Mouse (Mus musculus): ENCODE measurements at regions not wholly inside any gene's neighbourhood (a gene's known extent, or its start where the extent isn't known, plus 50 kb on each side); places are given as distances from the start of the nearest gene placed in this dataset.

DNA sequence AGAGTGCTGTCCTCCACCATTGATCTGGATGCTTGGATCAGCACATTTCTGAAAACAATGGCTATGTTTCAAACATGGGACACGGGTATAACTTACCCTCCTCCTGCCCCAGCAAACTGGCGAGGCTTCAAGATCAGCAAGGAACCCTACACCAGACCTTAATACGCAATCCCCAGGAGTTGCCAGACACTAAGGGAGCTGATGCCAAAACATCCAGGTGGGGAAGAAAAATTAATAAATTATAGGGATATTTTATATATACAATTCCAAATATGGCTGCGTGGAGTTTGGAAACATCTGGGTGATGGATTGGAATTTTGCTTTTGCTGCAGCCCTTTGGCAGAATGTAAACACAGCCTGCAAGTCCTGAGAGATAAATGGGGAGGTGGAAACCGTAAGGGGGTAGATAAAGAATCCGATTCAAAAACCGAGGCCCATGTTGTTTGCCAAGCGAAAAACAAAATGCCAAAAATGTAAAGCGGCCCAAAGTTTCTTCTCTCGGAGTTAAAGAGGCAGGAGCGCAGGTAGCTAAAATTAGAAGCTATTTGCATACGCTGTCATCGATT is 460.9 kb upstream of the Gm765 start:
- H3K9me3 ChIP-seq, result no peaks in the 10 kb centered on the region
- 31% methylated on average over 13 of the region's 13 CpGs for WGBS
- H3K4me3 ChIP-seq, result no peak overlapping the region
- no peaks in the 10 kb centered on the region for H3K36me3 ChIP-seq
- no peak overlapping the region for H3K4me2 ChIP-seq
- no peak overlapping the region for H3K9ac ChIP-seq
- no peaks in the 10 kb centered on the region for H3K27me3 ChIP-seq
- no peak overlapping the region for H3K27ac ChIP-seq
- peaks cover 13% of the 10 kb centered on the region; the same call in 1 of the 2 replicates for H3K4me1 ChIP-seq
- peak; percentile 49; the same call in 1 of the 2 replicates for ATAC-seq (ENCODE audit: borderline replicate concordance, extremely low read depth, low FRiP score, low TSS enrichment)

- Histone ChIP-seq H3K9ac (no peak overlapping the region), H3K4me2 (no peak overlapping the region), H3K27me3 (no peaks in the 10 kb centered on the region), H3K4me3 (no peak overlapping the region), H3K36me3 (no peaks in the 10 kb centered on the region), H3K4me1 (peaks cover 26% of the 10 kb centered on the region; the same call in 1 of the 2 replicates), H3K27ac (no peak overlapping the region), H3K9me3 (no peaks in the 10 kb centered on the region)
- ATAC-seq (ENCODE audit: borderline replicate concordance, extremely low read depth, low FRiP score, low TSS enrichment), result no peak
- WGBS, result 86% methylated on average over 4 of the region's 4 CpGs
Measured at GRCm38 (mm10) chr6:98801061-98801460, 458.5 kb upstream of the Gm765 start.

DNA sequence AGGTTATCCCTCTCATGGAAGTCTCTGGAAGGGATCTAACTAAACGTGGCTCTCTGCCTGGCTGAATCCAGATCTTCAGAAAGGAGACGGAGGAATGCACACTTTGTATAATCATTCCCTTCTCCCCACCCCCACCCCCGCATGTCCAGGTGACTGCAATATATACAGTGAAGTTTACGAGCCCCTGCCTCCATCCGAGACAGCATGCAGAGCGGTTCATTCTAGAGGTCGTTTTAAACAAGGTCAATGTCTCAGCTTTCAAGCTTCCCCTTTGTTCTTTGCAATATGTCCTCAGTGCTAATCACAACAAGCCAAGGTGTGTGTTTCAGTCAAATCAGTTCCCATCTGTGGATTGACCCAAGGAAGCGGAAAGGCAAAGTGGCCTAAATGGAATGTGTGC is 457.5 kb upstream of the Gm765 start:
- Histone ChIP-seq H3K9me3 (no peaks in the 10 kb centered on the region), H3K4me1 (peaks cover 26% of the 10 kb centered on the region; the same call in 1 of the 2 replicates), H3K9ac (no peak overlapping the region), H3K27ac (no peak overlapping the region), H3K27me3 (no peaks in the 10 kb centered on the region), H3K4me2 (no peak overlapping the region), H3K4me3 (no peak overlapping the region), H3K36me3 (no peaks in the 10 kb centered on the region)
- WGBS, result 69% methylated on average over 8 of the region's 8 CpGs
- no peak for ATAC-seq (ENCODE audit: borderline replicate concordance, extremely low read depth, low FRiP score, low TSS enrichment)

DNA sequence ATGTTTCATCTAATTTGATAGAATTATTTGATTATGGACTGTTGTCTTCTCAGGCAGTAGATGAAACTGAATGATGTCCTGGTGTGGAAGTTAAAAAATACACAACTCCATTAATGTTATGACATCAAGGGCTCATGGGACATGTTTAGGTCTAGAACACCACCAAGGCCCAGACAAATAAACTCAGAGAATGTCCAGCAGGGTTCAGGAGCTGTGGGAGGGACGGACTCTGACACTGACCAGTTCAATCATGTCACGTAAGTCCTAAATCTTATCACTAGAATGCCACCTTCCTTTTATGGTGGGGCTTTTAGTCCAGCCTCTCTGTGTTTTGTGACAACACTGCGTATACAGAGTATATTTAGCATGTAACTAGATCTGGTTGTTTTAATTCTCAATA is 455.2 kb upstream of the Gm765 start:
- Histone ChIP-seq H3K9me3 (no peaks in the 10 kb centered on the region), H3K9ac (no peak overlapping the region), H3K27ac (peak overlapping the region; percentile 44; the same call in 1 of the 2 replicates), H3K36me3 (no peaks in the 10 kb centered on the region), H3K4me3 (no peak overlapping the region), H3K4me2 (peak overlapping the region; percentile 7; the same call in 1 of the 2 replicates), H3K27me3 (no peaks in the 10 kb centered on the region), H3K4me1 (peaks cover 16% of the 10 kb centered on the region; the same call in 1 of the 2 replicates)
- peak; percentile 72 for ATAC-seq (ENCODE audit: borderline replicate concordance, extremely low read depth, low FRiP score, low TSS enrichment)
- WGBS, result 36% methylated on average over 3 of the region's 3 CpGs

DNA sequence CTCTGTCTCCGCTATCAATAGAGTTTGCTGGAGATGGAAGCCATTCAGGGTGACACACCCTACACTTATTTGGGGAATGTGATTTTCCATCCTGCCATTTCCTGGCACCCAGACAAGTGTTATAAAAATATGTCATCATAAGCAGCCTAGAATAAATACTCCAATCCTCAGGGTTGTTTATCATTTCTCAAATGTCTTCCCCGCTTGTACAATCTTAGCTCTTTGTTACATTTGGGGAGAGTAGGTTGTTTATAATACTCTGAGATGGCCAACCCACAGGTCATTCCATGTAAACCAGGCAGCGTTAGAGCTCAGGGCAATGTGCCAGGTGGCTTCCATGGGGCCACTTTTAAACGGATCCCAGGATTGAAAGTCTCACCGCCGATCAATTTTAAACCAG is 454.8 kb upstream of the Gm765 start:
- 28% methylated on average over 6 of the region's 6 CpGs for WGBS
- peak overlapping the region; percentile 44; the same call in 1 of the 2 replicates for H3K27ac ChIP-seq
- no peaks in the 10 kb centered on the region for H3K27me3 ChIP-seq
- H3K4me3 ChIP-seq, result no peak overlapping the region
- no peaks in the 10 kb centered on the region for H3K36me3 ChIP-seq
- no peak overlapping the region for H3K9ac ChIP-seq
- no peaks in the 10 kb centered on the region for H3K9me3 ChIP-seq
- peaks cover 16% of the 10 kb centered on the region; the same call in 1 of the 2 replicates for H3K4me1 ChIP-seq
- H3K4me2 ChIP-seq, result peak overlapping the region; percentile 7; the same call in 1 of the 2 replicates
- ATAC-seq (ENCODE audit: borderline replicate concordance, extremely low read depth, low FRiP score, low TSS enrichment), result peak; percentile 81

DNA sequence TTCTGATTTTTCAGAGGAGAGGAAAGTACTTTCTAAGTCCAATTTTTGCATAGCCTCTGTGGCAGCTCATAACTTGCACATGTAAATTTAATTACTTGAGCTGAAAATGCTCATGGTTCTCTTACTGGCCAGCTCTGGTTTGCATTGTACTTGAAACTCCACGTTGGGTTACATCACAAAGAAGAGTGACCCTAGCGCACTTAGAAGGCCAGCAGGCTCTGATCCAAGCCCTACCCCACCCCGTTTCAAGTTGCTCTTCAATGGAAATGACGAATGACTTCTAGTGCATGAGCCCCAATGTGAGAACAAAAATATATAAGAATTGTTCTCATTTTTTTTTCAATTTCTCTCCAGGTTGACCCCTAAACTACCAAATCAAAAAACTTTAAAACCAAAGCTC is 454.1 kb upstream of the Gm765 start:
- H3K4me1 ChIP-seq, result peaks cover 16% of the 10 kb centered on the region; the same call in 1 of the 2 replicates
- H3K27me3 ChIP-seq, result no peaks in the 10 kb centered on the region
- H3K36me3 ChIP-seq, result no peaks in the 10 kb centered on the region
- no peak overlapping the region for H3K9ac ChIP-seq
- no peak for ATAC-seq (ENCODE audit: borderline replicate concordance, extremely low read depth, low FRiP score, low TSS enrichment)
- H3K27ac ChIP-seq, result no peak overlapping the region
- H3K4me3 ChIP-seq, result no peak overlapping the region
- no peak overlapping the region for H3K4me2 ChIP-seq
- 13% methylated on average over 4 of the region's 4 CpGs for WGBS
- no peaks in the 10 kb centered on the region for H3K9me3 ChIP-seq

DNA sequence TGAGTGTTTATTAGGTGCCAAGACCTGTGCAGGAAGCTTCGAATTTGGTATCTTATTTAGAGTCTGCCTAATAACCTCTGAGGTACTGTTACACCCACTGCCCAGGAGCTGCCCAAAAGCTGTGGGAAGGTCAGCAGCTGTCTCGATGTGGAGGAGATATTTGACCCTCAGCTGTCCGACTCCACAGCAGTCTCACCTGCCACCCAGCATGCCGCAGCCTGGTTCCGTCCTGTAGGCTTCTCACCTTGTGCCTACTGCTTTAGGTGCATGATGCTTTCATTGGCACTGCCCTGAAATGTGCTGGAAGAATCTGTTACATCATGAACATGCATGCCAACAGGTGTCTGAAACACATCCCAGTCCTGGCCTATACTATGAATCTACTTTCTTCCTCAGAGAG is 444.9 kb upstream of the Gm765 start:
- Histone ChIP-seq H3K27ac (no peak overlapping the region), H3K9me3 (no peaks in the 10 kb centered on the region), H3K9ac (no peak overlapping the region), H3K4me1 (no peaks in the 10 kb centered on the region), H3K4me3 (no peak overlapping the region), H3K4me2 (no peak overlapping the region), H3K36me3 (no peaks in the 10 kb centered on the region), H3K27me3 (no peaks in the 10 kb centered on the region)
- no peak for ATAC-seq (ENCODE audit: borderline replicate concordance, extremely low read depth, low FRiP score, low TSS enrichment)
- WGBS, result 67% methylated on average over 5 of the region's 5 CpGs

- H3K4me2 ChIP-seq, result no peak overlapping the region
- H3K27me3 ChIP-seq, result no peaks in the 10 kb centered on the region
- H3K27ac ChIP-seq, result no peak overlapping the region
- 73% methylated on average over 9 of the region's 9 CpGs for WGBS
- no peaks in the 10 kb centered on the region for H3K9me3 ChIP-seq
- ATAC-seq (ENCODE audit: borderline replicate concordance, extremely low read depth, low FRiP score, low TSS enrichment), result no peak
- H3K4me1 ChIP-seq, result no peaks in the 10 kb centered on the region
- H3K9ac ChIP-seq, result no peak overlapping the region
- H3K36me3 ChIP-seq, result no peaks in the 10 kb centered on the region
- no peak overlapping the region for H3K4me3 ChIP-seq
Measured at GRCm38 (mm10) chr6:98782074-98782473, 439.5 kb upstream of the Gm765 start.

GRCm38 (mm10) chr6:98775780-98776179 is 433.2 kb upstream of the Gm765 start:
- ATAC-seq (ENCODE audit: borderline replicate concordance, extremely low read depth, low FRiP score, low TSS enrichment), result no peak
- Histone ChIP-seq H3K4me1 (no peaks in the 10 kb centered on the region), H3K9me3 (no peaks in the 10 kb centered on the region), H3K4me2 (no peak overlapping the region), H3K9ac (no peak overlapping the region), H3K27me3 (no peaks in the 10 kb centered on the region), H3K27ac (no peak overlapping the region), H3K36me3 (no peaks in the 10 kb centered on the region), H3K4me3 (no peak overlapping the region)
- 85% methylated on average over 1 of the region's 1 CpGs for WGBS

- no peak overlapping the region for H3K4me2 ChIP-seq
- WGBS, result 42% methylated on average over 2 of the region's 2 CpGs
- no peak overlapping the region for H3K9ac ChIP-seq
- no peak for ATAC-seq (ENCODE audit: borderline replicate concordance, extremely low read depth, low FRiP score, low TSS enrichment)
- no peaks in the 10 kb centered on the region for H3K36me3 ChIP-seq
- H3K27me3 ChIP-seq, result no peaks in the 10 kb centered on the region
- H3K27ac ChIP-seq, result no peak overlapping the region
- H3K4me3 ChIP-seq, result no peak overlapping the region
- no peaks in the 10 kb centered on the region for H3K9me3 ChIP-seq
- H3K4me1 ChIP-seq, result no peaks in the 10 kb centered on the region
Measured at GRCm38 (mm10) chr6:98769999-98770398, 427.4 kb upstream of the Gm765 start.

GRCm38 (mm10) chr6:98769322-98769721 is 426.8 kb upstream of the Gm765 start:
- H3K4me1 ChIP-seq, result no peaks in the 10 kb centered on the region
- no peak overlapping the region for H3K9ac ChIP-seq
- 70% methylated on average over 6 of the region's 6 CpGs for WGBS
- no peak overlapping the region for H3K27ac ChIP-seq
- no peak overlapping the region for H3K4me2 ChIP-seq
- ATAC-seq (ENCODE audit: borderline replicate concordance, extremely low read depth, low FRiP score, low TSS enrichment), result no peak
- no peaks in the 10 kb centered on the region for H3K9me3 ChIP-seq
- H3K36me3 ChIP-seq, result no peaks in the 10 kb centered on the region
- no peak overlapping the region for H3K4me3 ChIP-seq
- H3K27me3 ChIP-seq, result no peaks in the 10 kb centered on the region

GRCm38 (mm10) chr6:98767858-98768336 is 425.3 kb upstream of the Gm765 start:
- no peak for ATAC-seq (ENCODE audit: borderline replicate concordance, extremely low read depth, low FRiP score, low TSS enrichment)
- no peak overlapping the region for H3K4me3 ChIP-seq
- 74% methylated on average over 7 of the region's 7 CpGs for WGBS

More at GRCm38 (mm10) chr6:98767858-98768336, 425.3 kb upstream of the Gm765 start:
- Histone ChIP-seq H3K36me3 (no peaks in the 10 kb centered on the region), H3K9ac (no peak overlapping the region), H3K4me2 (no peak overlapping the region), H3K27ac (no peak overlapping the region), H3K27me3 (no peaks in the 10 kb centered on the region), H3K9me3 (no peaks in the 10 kb centered on the region), H3K4me1 (no peaks in the 10 kb centered on the region)

All from lung, embryonic 15.5 days (tissue).